Mouse (Mus musculus) frontal cortex, postnatal 14 days (tissue): ENCODE data around the gene Dzip1l.

Source experiments
- DNase-seq, 2 experiments: peaks; one replicate each; pipeline ENCODE4 v3.0.0; 2022; ENCODE audit warnings: low spot score in 2 of 2

Dzip1l gene

GRCm38 (mm10) chr9:99660756-99661155, 31.5 kb downstream of the Dzip1l start:
- no peak for DNase-seq

GRCm38 (mm10) chr9:99661606-99662166, 32.4 kb downstream of the Dzip1l start:
- DNase-seq: no peak

- DNase-seq: peak; percentile 29 to 64
These were observed 33.1 kb downstream of the Dzip1l start for GRCm38 (mm10) chr9:99662406-99662805.

GRCm38 (mm10) chr9:99662887-99663286, 33.6 kb downstream of the Dzip1l start:
- no peak for DNase-seq

GRCm38 (mm10) chr9:99667596-99667995, 38.3 kb downstream of the Dzip1l start:
- DNase-seq: no peak

GRCm38 (mm10) chr9:99671603-99672002, 42.3 kb downstream of the Dzip1l start:
- DNase-seq: no peak

- no peak for DNase-seq
These were observed 46.4 kb downstream of the Dzip1l start for GRCm38 (mm10) chr9:99675714-99676113.

- DNase-seq: peak; percentile 31 to 32
These were observed 52.8 kb downstream of the Dzip1l start for GRCm38 (mm10) chr9:99681980-99682570.

- no peak for DNase-seq
These were observed 55.8 kb downstream of the Dzip1l start for GRCm38 (mm10) chr9:99685061-99685521.

- no peak for DNase-seq
These were observed 56.4 kb downstream of the Dzip1l start for GRCm38 (mm10) chr9:99685536-99686231.

- DNase-seq: no peak
These were observed 60.5 kb downstream of the Dzip1l start for GRCm38 (mm10) chr9:99689796-99690195.

GRCm38 (mm10) chr9:99690386-99690785, 61.1 kb downstream of the Dzip1l start:
- DNase-seq: no peak

GRCm38 (mm10) chr9:99694961-99695360, 65.7 kb downstream of the Dzip1l start:
- DNase-seq: no peak

GRCm38 (mm10) chr9:99699752-99700389, 70.6 kb downstream of the Dzip1l start:
- no peak for DNase-seq

- DNase-seq: no peak
These were observed 71.9 kb downstream of the Dzip1l start for GRCm38 (mm10) chr9:99701187-99701586.

- no peak for DNase-seq
These were observed 72.9 kb downstream of the Dzip1l start for GRCm38 (mm10) chr9:99702215-99702614.

- no peak for DNase-seq
These were observed 74.4 kb downstream of the Dzip1l start for GRCm38 (mm10) chr9:99703711-99704110.

- DNase-seq: no peak
These were observed 77.0 kb downstream of the Dzip1l start for GRCm38 (mm10) chr9:99706264-99706663.

GRCm38 (mm10) chr9:99707425-99708126, 78.3 kb downstream of the Dzip1l start:
- DNase-seq: no peak

GRCm38 (mm10) chr9:99709588-99710248, 80.4 kb downstream of the Dzip1l start:
- no peak for DNase-seq

- no peak for DNase-seq
These were observed 81.0 kb downstream of the Dzip1l start for GRCm38 (mm10) chr9:99710297-99710696.
